Comparison of ENCODE assay signal across 19 mouse cellular contexts in genomic region chr1:29509615-29510131, GRCm38 (mm10).
DNase-seq lines count a peak whose midpoint lies in the region; ATAC-seq and TF ChIP-seq lines count a peak whose summit lies in the region.
"Had no signal": no experiment of that assay in that cellular context is flagged by ENCODE, and none has a peak within 500 bp of the region (broad histone marks: within the 10 kb centered on the region; RNA-seq: fewer than 3 reads in every experiment).

No protein-coding gene starts in this region.

- H3K4me2 ChIP-seq in lung, embryonic 14.5 days: no peak overlapping the region
- H3K4me2 ChIP-seq in midbrain, embryonic 14.5 days (ENCODE audit: low read length): no peak overlapping the region
- no peak overlapping the region for H3K4me2 ChIP-seq in midbrain, embryonic 15.5 days
- H3K4me2 ChIP-seq: heart, embryonic 11.5 days; heart, embryonic 15.5 days; hindbrain, embryonic 13.5 days had no signal

- no peak overlapping the region for H3K9ac ChIP-seq in lung, embryonic 14.5 days
- no peak overlapping the region for H3K9ac ChIP-seq in midbrain, embryonic 14.5 days (replicated peaks; ENCODE audit: low read length)
- H3K9ac ChIP-seq in midbrain, embryonic 15.5 days: no peak overlapping the region
- H3K9ac ChIP-seq: heart, embryonic 15.5 days; hindbrain, embryonic 13.5 days had no signal

- H3K9me3 ChIP-seq in lung, embryonic 14.5 days (ENCODE audit: low read depth, low read length): no peaks in the 10 kb centered on the region
- H3K9me3 ChIP-seq in midbrain, embryonic 14.5 days (ENCODE audit: control insufficient read depth, low read length): no peaks in the 10 kb centered on the region
- H3K9me3 ChIP-seq in midbrain, embryonic 15.5 days: no peaks in the 10 kb centered on the region
- H3K9me3 ChIP-seq: embryonic facial prominence, embryonic 10.5 days; heart, embryonic 15.5 days; hindbrain, embryonic 13.5 days had no signal

- no peaks in the 10 kb centered on the region for H3K36me3 ChIP-seq in lung, embryonic 14.5 days (ENCODE audit: insufficient read depth)
- no peaks in the 10 kb centered on the region for H3K36me3 ChIP-seq in midbrain, embryonic 14.5 days (ENCODE audit: control insufficient read depth, insufficient read depth, low read length)
- H3K36me3 ChIP-seq in midbrain, embryonic 15.5 days (replicated peaks): no peaks in the 10 kb centered on the region
- H3K36me3 ChIP-seq: embryonic facial prominence, embryonic 10.5 days; heart, embryonic 15.5 days; hindbrain, embryonic 13.5 days had no signal

- H3K4me3 ChIP-seq in lung, embryonic 14.5 days (ENCODE audit: low read depth, low read length): no peak overlapping the region
- H3K4me3 ChIP-seq in midbrain, embryonic 14.5 days (replicated peaks; ENCODE audit: low read depth, low read length): no peak overlapping the region
- H3K4me3 ChIP-seq in midbrain, embryonic 15.5 days: no peak overlapping the region
- H3K4me3 ChIP-seq: embryonic facial prominence, embryonic 10.5 days; heart, adult 2 months; heart, embryonic 15.5 days; hindbrain, embryonic 13.5 days had no signal

- H3K27ac ChIP-seq in lung, embryonic 14.5 days (ENCODE audit: low read depth): no peak overlapping the region
- H3K27ac ChIP-seq in midbrain, embryonic 14.5 days (replicated peaks; ENCODE audit: low read depth, low read length): no peak overlapping the region
- no peak overlapping the region for H3K27ac ChIP-seq in midbrain, embryonic 15.5 days
- H3K27ac ChIP-seq: embryonic facial prominence, embryonic 10.5 days; heart, adult 2 months; heart, embryonic 15.5 days; hindbrain, embryonic 13.5 days; hindbrain, postnatal 0 days had no signal

- ATAC-seq in lung, embryonic 14.5 days (ENCODE audit: insufficient read depth): no peak
- no peak for ATAC-seq in midbrain, embryonic 14.5 days (ENCODE audit: low FRiP score, low TSS enrichment)
- no peak for ATAC-seq in midbrain, embryonic 15.5 days (replicated peaks)
- ATAC-seq in cerebellum, adult (ENCODE audit: insufficient number of reproducible peaks, low FRiP score, low TSS enrichment): no peak
- ATAC-seq: hindbrain, postnatal 0 days had no signal

- no peaks in the 10 kb centered on the region for H3K4me1 ChIP-seq in lung, embryonic 14.5 days (ENCODE audit: insufficient read depth)
- no peaks in the 10 kb centered on the region for H3K4me1 ChIP-seq in midbrain, embryonic 14.5 days (ENCODE audit: control insufficient read depth, insufficient read depth, low read length)
- no peaks in the 10 kb centered on the region for H3K4me1 ChIP-seq in midbrain, embryonic 15.5 days
- H3K4me1 ChIP-seq: embryonic facial prominence, embryonic 10.5 days; heart, embryonic 15.5 days; hindbrain, embryonic 13.5 days had no signal

- peak; percentile 1 for DNase-seq in embryo, embryonic 11 days
- no peak for DNase-seq in embryo, embryonic 10 days (ENCODE audit: low spot score)
- DNase-seq in lung, embryonic 14.5 days: peak; percentile 1
- DNase-seq in lung, postnatal 36 days: no peak
- DNase-seq in midbrain, embryonic 14.5 days: peak; percentile 13
- no peak for DNase-seq in thymus, postnatal 14 days
- DNase-seq: adrenal gland, postnatal 10 days; cerebellum, adult 18-20 months; cerebellum, adult 9-11 months; gastrocnemius, postnatal 14 days; heart, adult 2 months; heart, postnatal 14 days had no signal

- no peak for TF ChIP-seq CTCF in lung, embryonic 14.5 days (IDR thresholded peaks at IDR 0.05; ENCODE audit: low read depth)

- 66% methylated on average over 5 of the region's 5 CpGs for WGBS in lung, embryonic 14.5 days
- 43% methylated on average over 5 of the region's 5 CpGs for WGBS in midbrain, embryonic 14.5 days
- WGBS in midbrain, embryonic 15.5 days: 32% methylated on average over 5 of the region's 5 CpGs

- no peaks in the 10 kb centered on the region for H3K27me3 ChIP-seq in lung, embryonic 14.5 days (ENCODE audit: insufficient read depth, low read length)
- H3K27me3 ChIP-seq in midbrain, embryonic 14.5 days (ENCODE audit: control insufficient read depth, insufficient read depth, low read length): no peaks in the 10 kb centered on the region
- H3K27me3 ChIP-seq in midbrain, embryonic 15.5 days (replicated peaks): no peaks in the 10 kb centered on the region
- H3K27me3 ChIP-seq: heart, embryonic 15.5 days; hindbrain, embryonic 13.5 days had no signal

Comparison
In these comparisons a context has a peak if more than half of its experiments do, and no peak if none do; other contexts are left out.
1. DNase-seq: peak in embryo, embryonic 11 days (single experiment), lung, embryonic 14.5 days (single experiment) and midbrain, embryonic 14.5 days (single experiment); none in embryo, embryonic 10 days (single experiment), lung, postnatal 36 days (single experiment) and thymus, postnatal 14 days (single experiment).